Mouse (Mus musculus): ENCODE data around the gene Gpr6. TPM values are rescaled to one million over a fixed set of nuclear protein-coding genes. Genes with fewer than 3 reads are reported as not detected.
A peak's percentile ranks its signal among the peaks of the same experiment; 100 is the strongest.

Gene Gpr6
- not detected for total RNA-seq (2021)
- long read RNA-seq, experiment 1 = 0 reads
- long read RNA-seq, experiment 2 = 0 reads

DNA sequence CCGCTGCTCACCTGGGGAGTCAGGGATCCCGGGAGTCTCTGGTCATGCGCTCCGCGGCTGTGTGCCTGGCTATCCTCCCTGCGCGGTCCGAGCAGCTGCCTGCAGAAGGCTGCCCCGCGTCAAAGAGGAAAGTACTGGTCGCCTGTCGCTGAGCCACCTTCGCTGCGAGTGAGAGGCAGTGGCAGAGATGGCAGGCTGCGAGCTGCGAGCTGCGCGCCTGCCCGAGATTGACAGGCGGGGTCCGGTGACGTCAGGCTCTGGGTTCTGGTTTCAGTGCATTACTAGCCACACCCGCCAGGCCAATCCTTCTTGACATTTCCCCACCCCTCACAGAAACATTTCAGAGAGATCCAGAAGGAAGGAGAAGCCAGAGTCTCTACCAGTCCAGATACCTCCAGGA is at the start of gene Gpr6:
Gene Gpr6 (minus strand): TSS at position 170 of the 400 bp plus-strand sequence.
- no peak for DNase-seq (ENCODE audit: low spot score in 2 of 2)

DNA sequence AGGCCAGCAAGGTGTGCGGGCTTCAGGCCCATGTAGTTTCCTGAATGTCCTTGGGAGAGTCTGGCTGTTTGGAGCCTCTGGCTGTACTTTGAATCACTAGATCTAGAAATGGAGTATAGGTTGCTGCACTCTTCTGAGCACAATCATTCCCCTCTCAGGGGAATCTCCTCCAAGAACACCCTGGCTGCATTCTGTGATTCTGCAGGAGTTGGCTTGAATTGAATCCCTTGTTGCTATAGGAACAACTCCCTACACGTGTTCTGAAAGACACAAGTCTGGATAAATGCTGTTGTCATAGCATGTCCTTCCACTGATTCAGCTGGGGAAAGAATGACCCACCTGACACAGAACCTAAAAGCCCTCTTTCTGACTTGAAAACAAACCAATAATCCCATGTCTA is 28.0 kb upstream of the Gpr6 start:
- DNase-seq (ENCODE audit: low spot score in 2 of 2) = no peak

- no peak for DNase-seq (ENCODE audit: low spot score in 2 of 2)
Observed at GRCm38 (mm10) chr10:41098137-41098536, 26.1 kb upstream of the Gpr6 start.

GRCm38 (mm10) chr10:41088852-41089251 is 16.8 kb upstream of the Gpr6 start:
- no peak for DNase-seq (ENCODE audit: low spot score in 2 of 2)

DNA sequence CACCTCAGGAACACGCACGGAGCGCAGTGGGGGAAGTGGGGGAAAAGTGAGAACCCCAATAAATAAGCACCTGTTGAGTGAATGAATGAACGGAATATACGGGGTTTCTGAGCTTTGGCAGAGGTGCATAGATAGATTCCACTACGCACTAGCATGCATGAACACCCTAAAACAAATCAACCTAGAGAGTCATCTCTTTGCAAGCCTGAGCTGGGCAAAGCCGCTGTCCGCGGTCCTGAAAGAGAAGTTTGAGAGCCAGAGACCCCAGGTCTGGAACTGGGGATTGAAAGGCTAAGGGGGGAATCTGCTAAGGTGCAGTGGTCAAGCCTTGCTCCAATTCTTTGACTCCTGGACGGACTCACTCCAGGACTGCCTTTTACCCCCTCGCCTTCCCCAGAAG is 389 bp downstream of the Gpr6 start:
- DNase-seq (ENCODE audit: low spot score in 2 of 2) = peak; percentile 13 to 16

DNA sequence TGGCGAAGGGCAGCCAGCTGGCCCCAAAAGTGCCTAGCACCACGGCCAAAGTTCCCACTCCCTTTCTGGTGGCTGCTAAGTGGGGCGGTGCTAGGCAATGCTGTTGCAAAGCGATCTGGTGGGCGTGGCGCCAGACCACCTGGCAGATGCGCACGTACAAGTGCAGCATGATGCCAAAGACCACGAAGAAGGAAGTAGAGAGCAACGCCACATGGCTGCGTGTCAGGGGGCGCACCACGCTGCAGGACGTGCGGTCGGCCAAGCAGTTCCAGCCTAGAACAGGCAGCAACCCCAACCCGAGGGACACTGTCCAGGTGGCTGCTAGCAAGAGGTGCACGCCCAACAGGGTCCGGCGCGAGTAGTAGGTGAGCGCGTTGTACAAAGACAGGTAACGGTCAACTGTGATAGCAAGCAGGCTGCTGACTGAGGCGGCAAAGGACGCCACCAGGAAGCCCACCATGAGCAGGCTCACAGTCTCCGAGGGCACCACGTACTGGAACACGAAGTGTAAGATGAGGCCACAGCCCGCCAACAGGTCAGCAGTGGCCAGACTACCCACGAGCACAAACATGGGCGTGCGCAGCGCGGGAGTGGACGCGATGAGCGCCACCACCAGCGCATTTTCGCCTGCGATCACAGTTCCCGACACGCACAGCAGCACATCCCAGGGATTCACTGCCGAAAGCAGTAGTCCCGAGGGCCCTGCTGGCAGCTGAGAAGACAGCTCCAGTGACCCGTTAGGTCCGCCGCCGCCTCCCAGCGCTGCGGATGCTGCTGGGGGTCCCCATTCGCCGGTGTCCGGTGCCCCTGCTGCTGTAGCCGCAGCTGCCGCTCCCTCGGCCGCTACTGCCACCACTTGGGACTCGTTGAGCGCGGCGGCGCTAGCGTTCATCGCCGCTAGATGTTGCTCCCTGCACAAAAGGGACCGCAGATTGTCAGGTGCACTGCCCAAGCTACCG is 1.1 kb downstream of the Gpr6 start:
- DNase-seq (ENCODE audit: low spot score in 2 of 2) = no peak

DNA sequence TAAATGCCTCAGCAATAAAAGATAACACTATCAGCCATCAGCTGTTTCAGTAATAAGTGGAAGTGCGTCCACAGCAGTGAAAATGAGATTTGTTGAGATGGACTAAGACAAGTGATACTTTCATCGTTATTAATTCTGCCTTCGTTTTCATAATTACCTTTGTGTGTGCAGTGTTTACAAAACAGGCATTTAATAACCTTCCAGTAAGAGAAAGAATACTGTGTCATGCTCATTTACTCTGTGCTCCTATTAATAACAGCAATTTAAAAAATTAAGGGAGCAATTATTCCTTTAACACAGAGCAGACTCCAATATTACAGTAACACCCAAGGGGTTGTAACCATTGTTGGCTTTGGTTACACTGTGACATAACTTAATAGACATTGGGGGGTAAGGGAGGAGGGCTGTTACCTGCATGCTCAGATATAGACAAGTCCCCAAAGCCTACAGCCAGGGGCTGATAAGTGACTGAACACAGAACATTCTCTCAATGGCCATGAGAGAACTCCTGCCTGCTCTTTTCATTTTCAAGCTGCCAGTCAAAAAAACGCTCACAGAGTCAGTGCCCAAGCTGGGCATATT is 11.7 kb downstream of the Gpr6 start:
- no peak for DNase-seq (ENCODE audit: low spot score in 2 of 2)

GRCm38 (mm10) chr10:41055581-41055980 is 16.5 kb downstream of the Gpr6 start:
- no peak for DNase-seq (ENCODE audit: low spot score in 2 of 2)

GRCm38 (mm10) chr10:41054005-41054404 is 18.1 kb downstream of the Gpr6 start:
- DNase-seq (ENCODE audit: low spot score in 2 of 2) = no peak

DNA sequence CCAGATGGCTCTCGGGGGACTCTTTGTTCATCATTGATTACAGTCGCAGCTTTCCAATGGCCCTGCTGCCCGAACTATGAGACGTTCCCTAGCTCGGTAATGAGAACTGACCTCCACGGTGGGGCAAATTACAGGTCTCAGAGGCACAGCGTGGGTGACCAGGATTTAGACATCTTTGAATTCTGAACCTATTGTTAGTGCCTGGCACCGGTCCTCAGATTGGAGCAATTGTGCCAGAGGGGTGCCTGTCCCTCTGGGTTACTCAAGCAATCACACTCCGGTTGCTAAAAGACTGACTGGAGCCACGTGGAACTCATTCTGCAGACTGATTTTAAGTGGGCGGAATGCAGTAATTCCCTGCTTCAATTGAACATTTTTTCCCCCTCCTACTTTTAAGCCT is 29.8 kb downstream of the Gpr6 start:
- no peak for DNase-seq (ENCODE audit: low spot score in 2 of 2)

DNA sequence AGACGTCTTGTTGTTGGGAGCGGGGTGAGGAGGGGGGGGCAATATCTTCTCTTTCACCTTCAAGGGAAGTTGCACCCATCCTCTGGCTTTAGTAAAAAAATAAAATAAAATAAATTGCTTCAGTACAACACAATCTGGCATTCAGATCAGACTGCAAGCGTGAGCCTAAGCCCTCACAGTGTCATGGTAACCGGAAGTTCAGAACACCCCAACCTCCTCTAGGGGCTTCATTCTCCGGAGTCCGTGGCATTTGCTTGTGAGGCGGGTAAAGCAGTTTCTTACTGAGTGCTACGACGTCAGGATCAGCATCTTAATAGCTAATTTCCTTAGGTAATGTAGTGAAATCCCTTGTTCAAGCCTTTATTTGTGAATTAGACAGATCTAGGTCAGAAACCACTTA is 30.6 kb downstream of the Gpr6 start:
- DNase-seq (ENCODE audit: low spot score in 2 of 2) = no peak

DNA sequence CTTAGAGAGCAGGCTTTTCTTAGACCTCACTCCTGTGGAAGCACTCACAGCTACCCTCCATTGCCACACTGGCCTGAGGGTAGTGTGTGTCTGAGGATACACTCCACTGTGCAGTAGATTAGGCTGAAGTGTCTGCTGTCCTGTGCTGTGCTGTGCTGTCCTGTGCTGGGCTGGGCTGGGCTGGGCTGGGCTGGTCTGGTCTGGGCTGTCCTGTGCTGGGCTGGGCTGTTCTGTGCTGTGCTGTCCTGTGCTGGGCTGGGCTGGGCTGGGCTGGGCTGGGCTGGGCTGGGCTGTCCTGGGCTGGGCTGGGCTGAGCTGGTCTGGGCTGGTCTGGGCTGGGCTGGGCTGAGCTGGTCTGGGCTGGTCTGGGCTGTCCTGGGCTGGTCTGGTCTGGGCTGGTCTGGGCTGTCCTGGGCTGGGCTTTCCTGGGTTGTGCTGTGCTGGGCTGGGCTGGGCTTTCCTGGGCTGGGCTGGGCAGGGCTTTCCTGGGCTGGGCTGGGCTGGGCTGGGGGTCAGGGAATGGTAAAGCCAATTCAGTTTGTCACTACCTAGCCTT is 31.5 kb downstream of the Gpr6 start:
- no peak for DNase-seq (ENCODE audit: low spot score in 2 of 2)

- DNase-seq (ENCODE audit: low spot score in 2 of 2) = no peak
Observed at GRCm38 (mm10) chr10:41038476-41038875, 33.6 kb downstream of the Gpr6 start.

DNA sequence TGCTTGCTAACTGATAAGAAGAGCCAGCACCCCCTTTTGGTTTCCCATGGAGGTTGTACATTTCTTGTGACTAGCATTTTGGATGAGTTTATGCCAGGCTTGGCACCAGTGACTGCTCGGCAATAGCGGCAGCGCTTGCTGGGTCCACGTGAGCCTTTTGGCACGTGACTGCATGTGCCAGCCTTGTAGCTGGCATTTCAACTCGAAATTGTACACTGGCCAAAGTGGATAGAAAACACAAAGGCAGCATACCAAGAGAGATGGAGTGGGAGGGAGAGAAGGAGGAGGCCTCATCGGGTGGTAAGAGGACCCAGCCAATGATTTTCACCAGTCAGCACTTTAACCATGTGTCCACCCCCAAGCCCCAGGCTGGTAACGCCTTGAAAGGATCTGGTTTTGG is 34.4 kb downstream of the Gpr6 start:
- no peak for DNase-seq (ENCODE audit: low spot score in 2 of 2)

- DNase-seq (ENCODE audit: low spot score in 2 of 2) = peak in 1 of 2 experiments; percentile 15
Observed at GRCm38 (mm10) chr10:41032811-41033210, 39.3 kb downstream of the Gpr6 start.

DNA sequence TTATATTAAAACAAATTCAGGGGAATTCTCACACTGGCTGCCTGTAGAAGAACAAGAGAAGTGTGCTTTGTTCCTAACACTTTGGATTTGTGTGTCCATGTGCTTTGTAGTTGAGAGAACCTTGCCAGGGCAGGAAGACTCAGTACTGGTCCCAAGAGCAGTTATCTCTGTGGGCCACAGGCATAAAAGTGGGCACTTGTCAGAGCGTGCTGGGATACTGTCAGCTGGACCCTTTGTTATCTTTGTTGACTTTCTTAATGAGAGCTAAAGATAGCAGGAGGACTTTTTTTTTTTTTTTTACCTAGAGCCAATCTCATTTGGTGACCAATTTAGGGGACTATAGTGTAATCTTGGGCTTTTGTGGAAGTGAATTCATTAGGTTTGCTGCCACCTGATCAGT is 47.2 kb downstream of the Gpr6 start:
- no peak for DNase-seq (ENCODE audit: low spot score in 2 of 2)

GRCm38 (mm10) chr10:41024406-41024805 is 47.7 kb downstream of the Gpr6 start:
- no peak for DNase-seq (ENCODE audit: low spot score in 2 of 2)

DNA sequence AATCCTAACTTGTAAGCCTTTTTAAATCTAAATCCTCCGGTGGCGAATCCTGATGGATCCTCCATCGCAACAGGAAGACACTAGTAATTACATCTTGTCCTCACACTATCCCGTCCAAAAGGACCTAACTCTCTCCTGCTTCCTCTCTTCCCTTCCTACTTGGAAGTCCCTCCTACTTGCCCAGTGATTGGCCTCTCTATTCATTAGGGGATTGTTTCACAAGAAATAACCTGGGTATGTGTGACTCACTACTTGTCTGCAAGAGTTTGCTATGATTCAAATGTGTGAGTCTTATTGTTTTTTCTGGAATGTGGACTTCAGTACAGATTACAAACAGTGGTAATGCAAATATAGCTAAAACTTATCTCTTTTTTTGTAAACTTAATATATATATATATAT is 49.9 kb downstream of the Gpr6 start:
- no peak for DNase-seq (ENCODE audit: low spot score in 2 of 2)

Measured in adrenal gland, postnatal 4 days (tissue).